Mouse (Mus musculus) heart, embryonic 16.5 days (tissue): Measurements from ENCODE around the gene 1700029J07Rik. TPM values are rescaled to one million over a fixed set of nuclear protein-coding genes. Genes with fewer than 3 reads are reported as not detected.

Experiments used
- ATAC-seq: fragments of 200-750 bp; cut with Nextera tagmentation; replicated peaks from 2 replicates; pipeline ENCODE4 v1.8.0; 2017; ENCODE audit warnings: moderate number of reproducible peaks; ENCODE audit not compliant: insufficient read depth, low FRiP score; ENCODE audit errors: extremely low read depth
- H3K27ac ChIP-seq: fragments of 300-500 bp; sonication (generic); 2 replicates; pipeline ENCODE4 v1.5.1; 2014; ENCODE audit warnings: mild to moderate bottlenecking, low read length, control low read depth, moderate library complexity
- H3K27me3 ChIP-seq: fragments of 300-500 bp; sonication (generic); 2 replicates; pipeline ENCODE4 v1.6.1; 2014; ENCODE audit warnings: low read length, mixed read lengths; ENCODE audit not compliant: control insufficient read depth, insufficient read depth
- H3K36me3 ChIP-seq: fragments of 300-500 bp; sonication (generic); 2 replicates; pipeline ENCODE4 v1.6.1; 2014; ENCODE audit not compliant: control insufficient read depth, insufficient read depth
- H3K4me1 ChIP-seq: fragments of 300-500 bp; sonication (generic); 2 replicates; pipeline ENCODE4 v1.6.1; 2014; ENCODE audit warnings: low read length, mixed read lengths; ENCODE audit not compliant: control insufficient read depth, insufficient read depth
- H3K4me2 ChIP-seq: fragments of 300-500 bp; sonication (generic); 2 replicates; pipeline ENCODE4 v1.6.1; 2014; ENCODE audit warnings: low read depth, mild to moderate bottlenecking, control low read depth, low read length
- H3K4me3 ChIP-seq: fragments of 300-500 bp; sonication (generic); 2 replicates; pipeline ENCODE4 v1.5.1; 2014; ENCODE audit warnings: mild to moderate bottlenecking, control low read depth, low read length
- H3K9ac ChIP-seq: fragments of 300-500 bp; sonication (generic); 2 replicates; pipeline ENCODE4 v1.6.1; 2014; ENCODE audit warnings: low read length, control low read depth
- H3K9me3 ChIP-seq: fragments of 300-500 bp; sonication (generic); replicated peaks from 2 replicates; pipeline ENCODE4 v1.6.1; 2016; ENCODE audit warnings: low read length; ENCODE audit not compliant: control insufficient read depth
- WGBS: fragments of 180-500 bp; shearing (Covaris S2); extraction: QIAGEN DNeasy Blood & Tissue Kit; methylation state at CpG from one replicate; pipeline ENCODE4 v1.1.7; 2014; 5-methylcytosine and 5-hydroxymethylcytosine counted together
- polyA plus RNA-seq: library from polyadenylated mRNA; unstranded; fragments of >200 nt; fragmentation: Nextera tagmentation; extraction: Ambion mirVana; gene quantifications from 2 replicates; pipeline ENCODE4 v1.2.1, GENCODE M21; 2015

The 1700029J07Rik gene
- polyA plus RNA-seq, 1 experiment from 2014 or later: 3.8 TPM

DNA sequence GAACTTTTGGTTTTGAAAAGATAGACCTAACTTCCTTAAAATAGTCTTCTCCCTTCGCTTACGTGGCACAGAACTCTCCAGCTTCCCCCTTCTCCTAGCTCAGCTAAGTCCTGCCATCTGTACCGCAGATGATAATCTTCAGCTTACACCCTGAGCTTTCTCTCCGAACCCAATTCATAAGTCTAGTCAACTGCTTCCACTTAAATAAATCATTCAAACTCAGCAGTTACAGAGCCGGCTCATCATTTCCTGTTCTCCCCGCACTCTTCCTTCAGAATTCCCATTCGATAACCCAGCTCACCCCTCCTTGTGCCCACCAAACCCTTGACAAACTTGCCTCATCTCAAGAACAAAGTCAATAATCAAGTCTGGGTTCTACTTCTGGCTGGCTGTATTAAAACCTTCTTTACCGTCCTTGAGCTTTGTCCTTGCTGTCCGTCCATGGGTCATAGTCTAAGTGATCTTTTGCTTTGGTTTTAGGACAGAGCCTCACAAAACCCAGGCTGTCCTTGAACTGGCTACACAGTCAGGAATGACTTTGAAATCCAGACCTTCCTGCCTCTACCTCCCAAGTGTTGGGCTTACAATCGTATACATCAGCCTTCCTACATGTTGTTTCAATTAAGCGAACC, 901 bp upstream of the 1700029J07Rik start:
- Histone ChIP-seq H3K27ac (peak overlapping the region; percentile 51; the same call in 1 of the 2 replicates), H3K4me1 (peaks cover 8% of the 10 kb centered on the region), H3K9me3 (0 out of 2 replicates have a peak, but pooled peaks cover 4% of the 10 kb centered on the region), H3K4me3 (peak overlapping the region; percentile 87), H3K4me2 (peak overlapping the region; percentile 69), H3K27me3 (no peaks in the 10 kb centered on the region), H3K9ac (peak overlapping the region; percentile 83), H3K36me3 (peaks cover 21% of the 10 kb centered on the region)
- ATAC-seq: no peak
- WGBS: 55% methylated on average over 11 of the region's 11 CpGs

DNA sequence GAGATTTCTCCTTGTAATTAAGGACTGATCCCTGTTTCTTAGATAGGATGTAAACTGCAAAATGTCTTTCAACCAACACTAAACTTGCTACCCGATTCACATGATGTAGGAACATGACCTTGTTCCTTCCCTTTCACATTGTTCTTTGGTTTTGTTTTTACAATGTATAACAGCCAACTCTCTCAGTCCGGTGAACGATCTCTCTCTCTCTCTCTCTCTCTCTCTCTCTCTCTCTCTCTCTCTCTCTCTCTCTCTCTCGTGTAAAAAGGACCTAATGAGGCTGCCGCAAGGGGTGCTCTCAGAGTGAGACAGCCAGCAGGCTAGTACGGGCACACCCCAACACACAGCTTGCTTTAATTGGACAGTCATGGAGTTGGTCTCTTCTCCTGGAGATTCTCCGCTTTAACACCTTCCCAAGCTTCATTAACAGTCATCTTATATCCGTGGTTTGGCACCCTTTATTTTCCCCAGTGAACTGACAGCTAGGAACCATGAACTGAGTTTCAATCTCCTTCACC, 1.0 kb downstream of the 1700029J07Rik start:
- Histone ChIP-seq H3K27ac (no peak overlapping the region), H3K4me2 (peak overlapping the region; percentile 69), H3K27me3 (no peaks in the 10 kb centered on the region), H3K9me3 (0 out of 2 replicates have a peak, but pooled peaks cover 6% of the 10 kb centered on the region), H3K4me1 (peaks cover 8% of the 10 kb centered on the region), H3K9ac (peak overlapping the region; percentile 87), H3K36me3 (peaks cover 16% of the 10 kb centered on the region), H3K4me3 (no peak overlapping the region; the same call in 1 of the 2 replicates)
- 64% methylated on average over 8 of the region's 8 CpGs for WGBS
- ATAC-seq: no peak

DNA sequence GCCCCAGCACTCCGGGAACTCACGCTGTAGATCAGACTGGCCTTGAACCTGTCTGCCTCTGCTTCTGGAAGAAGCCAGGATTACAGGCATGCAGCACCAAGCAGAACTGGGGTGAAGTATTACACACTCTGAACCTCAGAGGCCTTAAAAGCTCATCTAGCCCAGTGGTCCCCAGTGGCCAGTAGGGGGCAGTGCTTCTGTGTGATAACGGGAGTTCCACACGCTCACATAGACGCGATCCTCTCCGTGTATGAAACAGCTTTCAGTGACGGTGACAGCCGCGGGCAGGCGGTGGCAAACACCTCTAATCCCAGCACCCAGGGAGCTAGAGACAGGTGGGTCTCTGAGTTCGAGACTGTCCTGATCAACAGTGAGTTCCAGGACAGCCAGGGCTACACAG, 4.2 kb downstream of the 1700029J07Rik start:
- Histone ChIP-seq H3K4me3 (no peak overlapping the region), H3K4me1 (peaks cover 4% of the 10 kb centered on the region), H3K27ac (no peak overlapping the region), H3K9ac (no peak overlapping the region), H3K27me3 (no peaks in the 10 kb centered on the region), H3K9me3 (0 out of 2 replicates have a peak, but pooled peaks cover 6% of the 10 kb centered on the region), H3K36me3 (0 out of 2 replicates have a peak, but pooled peaks cover 8% of the 10 kb centered on the region), H3K4me2 (no peak overlapping the region)
- no peak for ATAC-seq
- 95% methylated on average over 12 of the region's 12 CpGs for WGBS

DNA sequence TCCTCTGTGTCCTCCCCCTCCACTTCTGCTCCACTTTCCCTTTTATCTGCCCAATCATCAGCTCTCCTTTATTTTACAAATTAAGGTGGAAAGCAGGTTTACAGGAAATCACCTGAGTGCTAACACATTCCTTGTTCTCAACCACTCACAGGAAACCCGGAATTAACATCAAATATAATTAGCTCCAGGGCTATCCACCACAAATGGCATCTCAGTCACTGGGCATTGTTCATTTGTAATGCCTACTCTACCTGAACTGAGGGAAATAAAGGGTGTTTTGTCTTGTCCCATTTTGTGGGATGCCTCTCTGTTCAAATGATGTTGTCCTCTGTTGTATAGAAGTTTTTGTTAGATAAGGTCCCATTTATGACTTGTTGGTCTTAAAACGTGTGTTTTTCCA, 24.4 kb downstream of the 1700029J07Rik start:
- 55% methylated on average over 2 of the region's 2 CpGs for WGBS
- H3K27me3 ChIP-seq: no peaks in the 10 kb centered on the region
- ATAC-seq: no peak
- no peaks in the 10 kb centered on the region for H3K4me1 ChIP-seq
- no peak overlapping the region for H3K27ac ChIP-seq
- no peak overlapping the region for H3K4me3 ChIP-seq
- no peak overlapping the region for H3K4me2 ChIP-seq
- no peaks in the 10 kb centered on the region for H3K36me3 ChIP-seq
- no peaks in the 10 kb centered on the region for H3K9me3 ChIP-seq
- no peak overlapping the region for H3K9ac ChIP-seq

DNA sequence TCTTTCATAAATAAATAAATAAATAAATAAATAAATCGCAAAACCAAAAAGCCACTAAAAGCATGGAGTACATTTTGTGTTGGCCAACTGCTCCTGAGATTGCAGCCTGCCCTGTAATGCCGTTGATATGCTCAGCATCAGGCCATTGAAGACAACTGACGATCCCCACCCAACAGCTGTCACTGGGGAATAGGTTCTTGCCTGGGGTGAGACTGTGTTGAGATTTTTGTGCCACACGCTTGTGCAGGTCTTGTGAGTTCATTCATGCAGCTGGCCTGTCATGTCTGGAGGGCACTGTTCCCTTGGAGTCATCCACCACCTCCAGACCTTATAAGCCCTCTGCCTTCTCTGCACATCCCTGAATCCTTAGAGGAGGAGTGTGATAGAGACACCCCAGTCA, 28.8 kb downstream of the 1700029J07Rik start:
- no peaks in the 10 kb centered on the region for H3K9me3 ChIP-seq
- H3K27ac ChIP-seq: no peak overlapping the region
- peaks cover 3% of the 10 kb centered on the region; the same call in 1 of the 2 replicates for H3K4me1 ChIP-seq
- H3K4me3 ChIP-seq: no peak overlapping the region
- WGBS: 91% methylated on average over 4 of the region's 4 CpGs
- no peak overlapping the region for H3K9ac ChIP-seq
- H3K4me2 ChIP-seq: no peak overlapping the region
- no peaks in the 10 kb centered on the region for H3K36me3 ChIP-seq
- no peaks in the 10 kb centered on the region for H3K27me3 ChIP-seq
- ATAC-seq: no peak

DNA sequence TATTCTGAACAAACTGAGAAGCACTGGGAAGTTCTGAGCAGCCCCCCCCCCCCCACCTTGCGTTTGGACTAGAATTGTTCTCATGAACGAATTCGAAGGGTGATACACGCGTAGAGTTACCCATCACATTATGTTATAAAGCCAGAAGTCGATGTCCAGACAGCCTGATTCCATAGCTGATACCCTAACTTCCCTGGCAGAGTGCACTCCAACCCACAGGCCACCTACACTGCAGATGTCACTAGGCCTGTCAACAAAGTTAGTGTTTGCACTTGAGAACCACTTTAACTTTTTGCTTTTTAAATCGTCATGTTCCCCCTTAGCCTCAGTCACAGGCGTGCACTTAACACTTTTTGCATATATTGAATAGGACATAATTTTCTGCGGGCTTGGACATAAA, 38.1 kb downstream of the 1700029J07Rik start:
- WGBS: 78% methylated on average over 9 of the region's 9 CpGs
- Histone ChIP-seq H3K27me3 (no peaks in the 10 kb centered on the region; the same call in 1 of the 2 replicates), H3K9ac (no peak overlapping the region), H3K4me1 (peaks cover 3% of the 10 kb centered on the region; the same call in 1 of the 2 replicates), H3K27ac (no peak overlapping the region), H3K36me3 (no peaks in the 10 kb centered on the region), H3K4me3 (no peak overlapping the region), H3K9me3 (no peaks in the 10 kb centered on the region), H3K4me2 (no peak overlapping the region)
- ATAC-seq: no peak

DNA sequence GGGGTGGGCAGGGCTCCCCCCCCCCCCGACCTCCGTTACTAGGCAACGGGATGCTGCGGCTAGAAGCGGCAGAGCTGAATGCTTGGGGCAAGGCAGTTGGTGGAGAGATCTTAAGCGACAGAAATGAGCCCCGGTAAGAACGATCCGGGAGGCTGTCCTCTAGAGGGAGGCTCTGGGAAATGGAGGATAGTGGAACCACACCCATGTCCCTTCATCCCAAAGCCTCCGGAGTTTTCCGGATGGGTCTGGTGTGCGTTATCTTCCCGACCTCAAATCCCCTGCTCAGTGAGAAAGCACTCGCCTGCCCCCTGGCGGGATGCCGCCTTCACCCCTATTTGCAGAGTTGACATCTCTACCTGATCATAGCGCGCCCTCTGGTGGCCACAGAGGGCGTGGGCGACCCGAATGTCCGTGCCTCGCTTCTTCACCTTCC, 40.5 kb downstream of the 1700029J07Rik start, which contains the start of gene Ccdc110:
Gene Ccdc110, plus strand, starts transcription at position 38 of the 433 bp plus-strand sequence.
- Histone ChIP-seq H3K36me3 (no peaks in the 10 kb centered on the region), H3K27ac (no peak within 1 kb of the TSS), H3K9ac (peak within 1 kb of the TSS; percentile 46), H3K4me2 (peak within 1 kb of the TSS; percentile 67), H3K9me3 (peaks cover 2% of the 10 kb centered on the region; the same call in 1 of the 2 replicates), H3K27me3 (no peaks in the 10 kb centered on the region; the same call in 1 of the 2 replicates), H3K4me3 (peak within 1 kb of the TSS; percentile 50), H3K4me1 (peaks cover 8% of the 10 kb centered on the region; the same call in 1 of the 2 replicates)
- ATAC-seq: peak; percentile 70
- WGBS: 4% methylated on average over 23 of the region's 23 CpGs

DNA sequence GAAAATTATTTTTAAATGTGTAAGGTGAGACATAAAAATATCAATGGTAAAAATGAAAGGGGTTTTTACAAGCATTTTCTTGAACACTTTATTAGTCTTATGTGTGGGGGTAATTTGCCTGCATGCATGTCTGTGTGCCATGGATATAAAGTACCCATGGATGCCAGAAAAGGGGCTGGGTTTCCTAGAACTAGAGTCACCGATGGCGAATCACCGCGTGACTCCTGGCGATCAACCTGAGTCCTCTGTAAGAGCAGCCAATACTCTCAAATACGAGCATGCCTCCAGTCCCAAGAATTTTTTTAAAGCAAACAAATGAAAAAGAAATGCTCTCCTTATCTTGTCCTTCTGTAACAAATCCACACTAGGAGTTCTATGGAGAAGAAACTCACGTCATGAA, 52.9 kb downstream of the 1700029J07Rik start:
- peaks cover 15% of the 10 kb centered on the region for H3K36me3 ChIP-seq
- H3K27me3 ChIP-seq: no peaks in the 10 kb centered on the region
- H3K27ac ChIP-seq: no peak overlapping the region
- H3K4me2 ChIP-seq: no peak overlapping the region
- WGBS: 90% methylated on average over 7 of the region's 7 CpGs
- peaks cover under 1% of the 10 kb centered on the region; the same call in 1 of the 2 replicates for H3K4me1 ChIP-seq
- H3K9me3 ChIP-seq: no peaks in the 10 kb centered on the region
- no peak overlapping the region for H3K4me3 ChIP-seq
- H3K9ac ChIP-seq: no peak overlapping the region
- ATAC-seq: no peak

DNA sequence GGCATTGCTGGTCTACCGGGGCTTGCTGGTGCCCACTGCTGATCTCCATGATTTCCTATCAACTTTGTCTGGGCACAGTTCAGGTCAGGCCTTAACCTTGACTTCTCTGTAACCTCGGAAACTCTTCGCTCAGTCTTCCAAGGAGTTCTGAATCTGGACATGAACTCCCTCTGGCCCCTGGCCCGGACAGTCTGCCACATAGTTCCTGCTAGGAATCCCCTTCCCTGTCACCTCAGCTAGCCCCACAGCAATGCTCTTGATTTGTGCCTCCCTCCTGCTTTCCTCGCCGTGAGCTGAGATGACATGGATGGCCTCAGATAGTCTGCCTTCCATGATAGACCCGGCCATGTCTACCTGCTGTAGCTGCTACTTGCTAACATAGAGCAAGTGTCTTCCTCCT, 54.7 kb downstream of the 1700029J07Rik start:
- Histone ChIP-seq H3K4me2 (no peak overlapping the region), H3K27ac (no peak overlapping the region), H3K36me3 (peaks cover 24% of the 10 kb centered on the region), H3K4me1 (peaks cover 7% of the 10 kb centered on the region; the same call in 1 of the 2 replicates), H3K9me3 (no peaks in the 10 kb centered on the region), H3K27me3 (no peaks in the 10 kb centered on the region), H3K9ac (no peak overlapping the region), H3K4me3 (no peak overlapping the region)
- WGBS: 82% methylated on average over 7 of the region's 7 CpGs
- no peak; the same call in 1 of the 2 replicates for ATAC-seq
